ENCODE assay signal across 9 mouse cellular contexts in the genomic region with DNA sequence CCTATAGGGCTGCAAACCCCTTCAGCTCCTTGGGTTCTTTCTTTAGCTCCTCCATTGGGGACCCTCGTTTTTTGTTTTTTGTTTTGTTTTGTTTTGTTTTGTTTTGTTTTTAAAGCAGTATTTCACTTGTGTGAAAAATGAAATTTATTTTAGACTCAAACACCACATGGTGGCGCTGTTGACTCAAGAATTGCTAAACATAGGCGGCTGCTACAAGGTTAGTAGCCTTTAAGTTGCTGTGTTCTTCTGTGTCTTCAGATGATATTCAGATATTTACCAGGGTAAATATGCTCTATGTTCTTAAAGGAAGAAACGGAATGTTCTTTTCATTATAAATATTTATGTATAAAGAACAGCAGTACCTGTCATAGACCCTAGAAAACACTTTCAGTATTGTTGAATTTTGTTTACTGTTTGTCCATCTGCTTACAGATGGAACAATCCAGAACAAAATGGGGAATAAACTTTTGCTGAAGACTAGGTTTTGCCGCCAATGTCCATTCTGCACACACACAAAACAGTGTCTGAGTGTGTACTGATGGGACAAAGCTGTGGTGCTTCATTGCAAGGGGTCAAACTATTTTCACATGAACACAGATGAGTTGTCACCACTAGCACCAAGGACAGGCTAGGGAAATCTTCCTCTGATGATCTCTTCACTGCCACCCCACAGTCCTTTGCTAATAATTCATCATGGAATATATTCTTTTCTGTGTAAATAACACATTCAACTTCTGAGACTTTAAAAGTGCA.
DNase-seq lines count a peak whose midpoint lies in the region; ATAC-seq and TF ChIP-seq lines count a peak whose summit lies in the region.
"Had no signal": no experiment of that assay in that cellular context is flagged by ENCODE, and none has a peak within 500 bp of the region (broad histone marks: within the 10 kb centered on the region; RNA-seq: fewer than 3 reads in every experiment).

No protein-coding gene starts in this region.

- no peaks in the 10 kb centered on the region for H3K4me1 ChIP-seq in lung, embryonic 14.5 days (ENCODE audit: insufficient read depth)
- no peaks in the 10 kb centered on the region for H3K4me1 ChIP-seq in lung, adult 2 months (ENCODE audit: control insufficient read depth, insufficient read depth, low read length)
- no peaks in the 10 kb centered on the region for H3K4me1 ChIP-seq in embryonic facial prominence, embryonic 14.5 days (ENCODE audit: control insufficient read depth, insufficient read depth, low read length)
- H3K4me1 ChIP-seq in limb, embryonic 13.5 days = no peaks in the 10 kb centered on the region
- no peaks in the 10 kb centered on the region for H3K4me1 ChIP-seq in neural tube, embryonic 11.5 days (ENCODE audit: control insufficient read depth, insufficient read depth, low read length)

- no peaks in the 10 kb centered on the region for H3K27me3 ChIP-seq in lung, embryonic 14.5 days (ENCODE audit: insufficient read depth, low read length)
- no peaks in the 10 kb centered on the region for H3K27me3 ChIP-seq in embryonic facial prominence, embryonic 14.5 days (replicated peaks; ENCODE audit: control insufficient read depth, insufficient read depth, low read length)
- no peaks in the 10 kb centered on the region for H3K27me3 ChIP-seq in limb, embryonic 13.5 days
- no peaks in the 10 kb centered on the region for H3K27me3 ChIP-seq in neural tube, embryonic 11.5 days (ENCODE audit: control insufficient read depth, insufficient read depth, low read length)

- no peak for TF ChIP-seq POLR2A in lung, adult 2 months (IDR thresholded peaks at IDR 0.05; ENCODE audit: borderline replicate concordance, extremely low read depth, low read depth, low read length)

- no peak overlapping the region for H3K27ac ChIP-seq in lung, embryonic 14.5 days (ENCODE audit: low read depth)
- no peak overlapping the region for H3K27ac ChIP-seq in embryonic facial prominence, embryonic 14.5 days (replicated peaks; ENCODE audit: low read depth, low read length)
- H3K27ac ChIP-seq in limb, embryonic 13.5 days = no peak overlapping the region
- no peak overlapping the region for H3K27ac ChIP-seq in neural tube, embryonic 11.5 days (ENCODE audit: low read depth, low read length)

- H3K4me2 ChIP-seq in lung, embryonic 14.5 days = no peak overlapping the region
- H3K4me2 ChIP-seq in embryonic facial prominence, embryonic 14.5 days (ENCODE audit: low read depth, low read length) = no peak overlapping the region
- H3K4me2 ChIP-seq in limb, embryonic 13.5 days (replicated peaks) = no peak overlapping the region
- H3K4me2 ChIP-seq in neural tube, embryonic 11.5 days (ENCODE audit: low read depth) = no peak overlapping the region

- H3K9me3 ChIP-seq in lung, embryonic 14.5 days (ENCODE audit: low read depth, low read length) = no peaks in the 10 kb centered on the region
- no peaks in the 10 kb centered on the region for H3K9me3 ChIP-seq in embryonic facial prominence, embryonic 14.5 days (ENCODE audit: control insufficient read depth, low read length)
- H3K9me3 ChIP-seq in limb, embryonic 13.5 days = no peaks in the 10 kb centered on the region
- no peaks in the 10 kb centered on the region for H3K9me3 ChIP-seq in neural tube, embryonic 11.5 days (ENCODE audit: control insufficient read depth, low read length)

- WGBS in lung, embryonic 14.5 days = 4% methylated on average over 5 of the region's 5 CpGs
- 9% methylated on average over 5 of the region's 5 CpGs for WGBS in lung, adult 2 months
- 9% methylated on average over 5 of the region's 5 CpGs for WGBS in embryonic facial prominence, embryonic 14.5 days
- WGBS in limb, embryonic 13.5 days = 11% methylated on average over 5 of the region's 5 CpGs
- WGBS in neural tube, embryonic 11.5 days = 11% methylated on average over 5 of the region's 5 CpGs

- peak; percentile 93 for ATAC-seq in lung, embryonic 14.5 days (ENCODE audit: insufficient read depth)
- ATAC-seq in embryonic facial prominence, embryonic 14.5 days (ENCODE audit: low read depth) = no peak
- peak; percentile 64; the same call in 1 of the 2 replicates for ATAC-seq in limb, embryonic 13.5 days (ENCODE audit: low FRiP score, low read depth)
- peak; percentile 39; the same call in 1 of the 2 replicates for ATAC-seq in neural tube, embryonic 11.5 days (ENCODE audit: insufficient read depth, low FRiP score, low TSS enrichment)
- ATAC-seq in erythroblast, adult 5-6 weeks (replicated peaks; ENCODE audit: low FRiP score, poor library complexity, severe bottlenecking) = no peak

- no peak overlapping the region for H3K4me3 ChIP-seq in lung, embryonic 14.5 days (ENCODE audit: low read depth, low read length)
- H3K4me3 ChIP-seq in lung, adult 2 months (replicated peaks; ENCODE audit: extremely low read depth, low read depth, low read length) = no peak overlapping the region
- no peak overlapping the region for H3K4me3 ChIP-seq in embryonic facial prominence, embryonic 14.5 days (ENCODE audit: low read depth, low read length)
- H3K4me3 ChIP-seq in limb, embryonic 13.5 days = no peak overlapping the region
- no peak overlapping the region for H3K4me3 ChIP-seq in neural tube, embryonic 11.5 days (ENCODE audit: low read depth, low read length)
- H3K4me3 ChIP-seq: myocyte had no signal

- H3K36me3 ChIP-seq in lung, embryonic 14.5 days (ENCODE audit: insufficient read depth) = no peaks in the 10 kb centered on the region
- H3K36me3 ChIP-seq in embryonic facial prominence, embryonic 14.5 days (ENCODE audit: control insufficient read depth, insufficient read depth, low read length) = no peaks in the 10 kb centered on the region
- no peaks in the 10 kb centered on the region for H3K36me3 ChIP-seq in limb, embryonic 13.5 days
- H3K36me3 ChIP-seq in neural tube, embryonic 11.5 days (ENCODE audit: control insufficient read depth, insufficient read depth, low read length) = no peaks in the 10 kb centered on the region

- peak; percentile 59 for TF ChIP-seq CTCF in lung, embryonic 14.5 days (IDR thresholded peaks at IDR 0.05; ENCODE audit: low read depth)
- no peak for TF ChIP-seq CTCF in lung, adult 2 months (IDR thresholded peaks at IDR 0.05; ENCODE audit: insufficient read depth, low read length)

- no peak overlapping the region for H3K9ac ChIP-seq in lung, embryonic 14.5 days
- no peak overlapping the region for H3K9ac ChIP-seq in embryonic facial prominence, embryonic 14.5 days (ENCODE audit: low read depth, low read length)
- no peak overlapping the region for H3K9ac ChIP-seq in limb, embryonic 13.5 days
- H3K9ac ChIP-seq in neural tube, embryonic 11.5 days (ENCODE audit: low read length) = no peak overlapping the region

- DNase-seq in lung, embryonic 14.5 days = peak; percentile 89
- DNase-seq in lung, adult 2 months = no peak
- DNase-seq in adrenal gland, adult 2 months = peak; percentile 22
- DNase-seq in embryonic facial prominence, embryonic 14.5 days (ENCODE audit: low spot score) = peak; percentile 78
- peak; percentile 26 for DNase-seq in hindlimb bud, embryonic 11.5 days (ENCODE audit: extremely low spot score, low read depth, low spot score)
- peak; percentile 58 for DNase-seq in neural tube, embryonic 11.5 days (ENCODE audit: low spot score)

Comparison
In these comparisons a context has a peak if more than half of its experiments do, and no peak if none do; other contexts are left out.
1. ATAC-seq: peak in lung, embryonic 14.5 days (single experiment), limb, embryonic 13.5 days (single experiment) and neural tube, embryonic 11.5 days (single experiment); none in embryonic facial prominence, embryonic 14.5 days (single experiment) and erythroblast, adult 5-6 weeks (single experiment).